Mouse (Mus musculus) myocyte (in vitro differentiated cells): ENCODE results near the gene Ccdc28a. TPM values are rescaled to one million over a fixed set of nuclear protein-coding genes. Genes with fewer than 3 reads are reported as not detected.
A peak's percentile ranks its signal among the peaks of the same experiment; 100 is the strongest.

Source experiments
- H3K27me3 ChIP-seq: one replicate; pipeline ENCODE4 v1.6.1; 2011; ENCODE audit not compliant: control insufficient read depth, insufficient read depth, insufficient read length
- H3K36me3 ChIP-seq: one replicate; pipeline ENCODE4 v1.6.1; 2011; ENCODE audit not compliant: control insufficient read depth, insufficient read depth
- H3K4me2 ChIP-seq: one replicate; pipeline ENCODE4 v1.6.1; 2011; ENCODE audit warnings: low read depth, control low read depth
- H3K4me3 ChIP-seq: one replicate; pipeline ENCODE4 v1.5.1; 2011; ENCODE audit warnings: mild to moderate bottlenecking, control low read depth, moderate library complexity
- H3K79me2 ChIP-seq: one replicate; pipeline ENCODE4 v1.6.1; 2011; ENCODE audit not compliant: control insufficient read depth, insufficient read depth
- H3ac ChIP-seq: one replicate; pipeline ENCODE4 v1.6.1; 2011; ENCODE audit not compliant: control insufficient read depth, insufficient read length
- CEBPB ChIP-seq: IDR thresholded peaks from 2 replicates; pipeline ENCODE4 v1.6.1; 2011; ENCODE audit warnings: mild to moderate bottlenecking, moderate library complexity; ENCODE audit not compliant: poor library complexity, insufficient read depth, severe bottlenecking
- E2F4 ChIP-seq: IDR thresholded peaks from one replicate; pipeline ENCODE4 v1.6.1; 2011; ENCODE audit warnings: mild to moderate bottlenecking, control low read depth, moderate library complexity; ENCODE audit not compliant: insufficient read depth
- MAX ChIP-seq: IDR thresholded peaks from one replicate; pipeline ENCODE4 v1.6.1; 2011; ENCODE audit warnings: low read depth, mild to moderate bottlenecking, control low read depth
- MYOD1 ChIP-seq, 3 experiments: IDR thresholded peaks; one replicate each; pipeline ENCODE4 v1.6.1; 2011; ENCODE audit warnings: control low read depth in 2 of 3, low read depth in 2 of 3, mild to moderate bottlenecking in 2 of 3, moderate library complexity in 1 of 3; ENCODE audit not compliant: insufficient read length in 2 of 3, control insufficient read depth in 1 of 3
- MYOG ChIP-seq, 3 experiments: IDR thresholded peaks; one replicate each; pipeline ENCODE4 v1.6.1; 2011; ENCODE audit warnings: control low read depth in 2 of 3, low read depth in 2 of 3, mild to moderate bottlenecking in 2 of 3; ENCODE audit not compliant: insufficient read length in 2 of 3, control insufficient read depth in 1 of 3, insufficient read depth in 1 of 3
- POLR2A ChIP-seq: IDR thresholded peaks from one replicate; pipeline ENCODE4 v1.6.1; 2011; ENCODE audit warnings: low read depth, mild to moderate bottlenecking, control low read depth, moderate library complexity; ENCODE audit not compliant: insufficient read length
- POLR2AphosphoS2 ChIP-seq: IDR thresholded peaks from one replicate; pipeline ENCODE4 v1.6.1; 2011; ENCODE audit warnings: low read depth, control low read depth; ENCODE audit not compliant: insufficient read length
- REST ChIP-seq: IDR thresholded peaks from one replicate; pipeline ENCODE4 v1.6.1; 2011; ENCODE audit warnings: mild to moderate bottlenecking, control low read depth, moderate library complexity; ENCODE audit not compliant: insufficient read depth, insufficient read length
- SRF ChIP-seq: IDR thresholded peaks from one replicate; pipeline ENCODE4 v1.6.1; 2011; ENCODE audit warnings: low read depth; ENCODE audit not compliant: control insufficient read depth, insufficient read length
- TCF12 ChIP-seq: IDR thresholded peaks from one replicate; pipeline ENCODE4 v1.6.1; 2011; ENCODE audit warnings: mild to moderate bottlenecking, control low read depth; ENCODE audit not compliant: poor library complexity, insufficient read depth, severe bottlenecking
- TCF3 ChIP-seq: IDR thresholded peaks from one replicate; pipeline ENCODE4 v1.6.1; 2011; ENCODE audit warnings: low read depth, control low read depth; ENCODE audit not compliant: insufficient read length
- USF1 ChIP-seq: IDR thresholded peaks from one replicate; pipeline ENCODE4 v1.6.1; 2011; ENCODE audit warnings: low read depth, mild to moderate bottlenecking, control low read depth, moderate library complexity
- polyA plus RNA-seq: library from polyadenylated mRNA; unstranded; fragments of >200 nt; fragmentation: generic; extraction: Trizol; gene quantifications from one replicate; pipeline ENCODE4 v1.2.1, GENCODE M21; 2012; ENCODE audit warnings: missing spikeins

Ccdc28a gene
- polyA plus RNA-seq, 1 experiment = 7.3 TPM

DNA sequence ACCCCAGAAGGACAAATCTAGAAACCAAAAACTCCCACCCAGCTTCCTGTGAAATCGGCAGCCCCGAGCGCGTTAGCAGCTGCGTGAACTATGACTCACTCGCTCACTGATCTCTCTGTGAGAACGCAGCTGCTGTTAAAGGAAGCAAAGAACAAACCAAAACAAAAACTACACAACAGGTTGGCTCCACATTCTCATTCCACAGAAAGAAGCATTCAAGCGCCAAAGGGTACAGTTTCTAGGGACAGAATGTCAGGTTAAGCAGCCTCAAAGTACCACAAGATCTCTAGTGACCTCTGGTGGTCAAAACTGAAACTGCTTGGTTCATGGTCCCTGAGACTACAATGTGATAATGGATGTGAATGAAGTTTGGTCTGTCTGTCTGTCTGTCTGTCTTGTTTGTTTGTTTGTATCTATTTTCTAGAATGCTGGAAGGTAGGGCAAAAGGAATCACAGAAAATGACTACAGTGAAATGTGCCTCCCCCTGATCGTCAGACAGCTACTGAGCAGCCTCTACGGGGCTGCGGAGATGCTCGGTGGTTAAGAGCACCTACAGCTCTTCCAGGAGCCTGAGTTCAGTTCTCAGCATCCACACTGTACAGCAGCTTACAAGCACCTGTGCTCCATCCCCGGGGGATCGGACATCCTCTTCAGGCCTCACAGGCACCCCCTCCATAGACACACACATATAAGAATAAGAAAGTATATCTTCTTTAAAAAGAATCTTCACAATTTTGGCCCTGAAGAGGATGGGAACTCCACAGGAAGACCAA, 37.4 kb downstream of the Ccdc28a start:
- Histone ChIP-seq H3K36me3 (no peaks in the 10 kb centered on the region), H3K27me3 (no peaks in the 10 kb centered on the region), H3ac (no peak overlapping the region), H3K79me2 (no peaks in the 10 kb centered on the region), H3K4me2 (peak overlapping the region; percentile 85), H3K4me3 (peak overlapping the region; percentile 7)
- TF ChIP-seq USF1 (no peak), E2F4 (no peak), TCF12 (no peak), MYOG (IDR thresholded peaks at IDR 0.05; ENCODE audit: control insufficient read depth in 1 of 3, insufficient read depth in 1 of 3, insufficient read length in 2 of 3, low read depth in 2 of 3) (peak in 2 of 3 experiments; percentile 36 to 64), MAX (no peak), CEBPB (no peak), REST (no peak), POLR2A (no peak), TCF3 (no peak), POLR2AphosphoS2 (no peak), SRF (no peak), MYOD1 (IDR thresholded peaks at IDR 0.05; ENCODE audit: control insufficient read depth in 1 of 3, insufficient read length in 2 of 3, low read depth in 2 of 3) (peak in 2 of 3 experiments; percentile 47 to 66)

DNA sequence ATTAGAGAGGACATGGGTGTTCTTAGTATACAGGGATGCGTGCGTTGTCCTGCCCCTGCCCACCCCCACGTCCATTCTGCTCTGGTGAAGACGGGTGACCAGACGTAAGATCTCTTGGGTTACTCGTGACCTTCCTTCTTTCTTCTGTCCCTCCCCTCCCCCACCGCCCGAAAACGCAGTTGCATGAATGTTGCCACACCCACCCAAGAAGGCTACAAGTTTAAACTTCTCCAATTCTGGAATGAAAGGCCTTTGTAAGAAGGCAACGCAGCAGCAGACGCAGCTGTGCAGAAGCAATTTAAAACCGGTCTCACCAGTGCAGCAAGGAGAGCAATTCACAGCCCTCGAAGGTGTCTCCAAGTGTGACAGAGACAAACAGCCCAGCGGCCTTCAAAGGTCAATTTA, 40.1 kb downstream of the Ccdc28a start:
- Histone ChIP-seq H3K4me2 (no peak overlapping the region), H3K27me3 (no peaks in the 10 kb centered on the region), H3ac (no peak overlapping the region), H3K79me2 (no peaks in the 10 kb centered on the region), H3K4me3 (no peak overlapping the region), H3K36me3 (no peaks in the 10 kb centered on the region)
- TF ChIP-seq MYOD1 (IDR thresholded peaks at IDR 0.05; ENCODE audit: control insufficient read depth in 1 of 3, insufficient read length in 2 of 3, low read depth in 2 of 3) (no peak), CEBPB (no peak), POLR2A (no peak), E2F4 (no peak), TCF12 (no peak), MYOG (IDR thresholded peaks at IDR 0.05; ENCODE audit: control insufficient read depth in 1 of 3, insufficient read depth in 1 of 3, insufficient read length in 2 of 3, low read depth in 2 of 3) (no peak), TCF3 (no peak), MAX (no peak), USF1 (no peak), POLR2AphosphoS2 (no peak), SRF (no peak)

DNA sequence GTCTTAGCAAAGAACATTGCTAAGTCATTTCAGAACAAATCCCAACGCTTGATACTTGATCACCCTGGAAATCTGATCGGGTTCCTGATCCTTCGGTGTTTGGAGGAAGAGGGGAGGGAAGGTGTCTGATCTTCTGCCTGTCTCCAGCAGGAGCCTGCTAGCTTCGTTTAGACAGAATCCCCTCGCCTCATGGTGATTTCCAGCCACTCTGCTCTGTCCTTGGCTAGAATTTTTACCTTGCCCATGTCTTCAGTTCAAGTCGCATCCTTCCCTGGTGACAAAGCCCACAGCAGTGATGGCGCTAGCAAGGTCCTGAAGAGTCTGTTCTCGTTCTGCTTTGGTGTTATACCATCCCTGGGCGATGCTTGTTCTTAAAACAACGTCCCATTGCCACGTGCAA, 40.6 kb downstream of the Ccdc28a start:
- Histone ChIP-seq H3K36me3 (no peaks in the 10 kb centered on the region), H3K4me3 (no peak overlapping the region), H3K4me2 (no peak overlapping the region), H3ac (no peak overlapping the region), H3K27me3 (no peaks in the 10 kb centered on the region), H3K79me2 (no peaks in the 10 kb centered on the region)
- TF ChIP-seq POLR2A (no peak), MYOG (IDR thresholded peaks at IDR 0.05; ENCODE audit: control insufficient read depth in 1 of 3, insufficient read depth in 1 of 3, insufficient read length in 2 of 3, low read depth in 2 of 3) (no peak), E2F4 (no peak), POLR2AphosphoS2 (no peak), TCF12 (no peak), USF1 (no peak), REST (no peak), CEBPB (no peak), MAX (no peak), TCF3 (no peak), MYOD1 (IDR thresholded peaks at IDR 0.05; ENCODE audit: control insufficient read depth in 1 of 3, insufficient read length in 2 of 3, low read depth in 2 of 3) (no peak), SRF (no peak)

DNA sequence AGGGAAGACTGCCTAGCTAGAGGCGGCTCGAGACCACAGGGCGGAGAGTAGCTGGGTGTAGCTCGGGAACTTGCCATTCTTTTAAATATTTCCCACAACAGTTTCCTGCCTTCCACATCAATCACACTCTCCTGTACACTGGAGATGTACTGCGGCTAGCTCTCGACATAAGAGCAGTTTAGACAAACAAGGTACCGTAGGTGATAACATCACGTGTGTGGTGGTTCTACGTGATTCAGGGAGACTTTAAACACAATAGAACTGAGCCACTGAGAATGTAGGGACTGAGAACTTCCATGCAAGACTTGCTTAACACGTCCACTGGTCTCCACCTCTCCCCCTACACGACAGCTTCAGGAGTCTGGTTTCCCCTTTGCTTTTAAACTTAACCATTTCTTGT, 41.6 kb downstream of the Ccdc28a start:
- Histone ChIP-seq H3K4me3 (no peak overlapping the region), H3K4me2 (no peak overlapping the region), H3ac (no peak overlapping the region), H3K79me2 (no peaks in the 10 kb centered on the region), H3K27me3 (no peaks in the 10 kb centered on the region), H3K36me3 (no peaks in the 10 kb centered on the region)
- TF ChIP-seq SRF (no peak), E2F4 (no peak), MYOG (IDR thresholded peaks at IDR 0.05; ENCODE audit: control insufficient read depth in 1 of 3, insufficient read depth in 1 of 3, insufficient read length in 2 of 3, low read depth in 2 of 3) (no peak), POLR2A (no peak), POLR2AphosphoS2 (no peak), CEBPB (no peak), MAX (no peak), TCF12 (no peak), USF1 (no peak), REST (no peak), TCF3 (no peak), MYOD1 (IDR thresholded peaks at IDR 0.05; ENCODE audit: control insufficient read depth in 1 of 3, insufficient read length in 2 of 3, low read depth in 2 of 3) (no peak)

DNA sequence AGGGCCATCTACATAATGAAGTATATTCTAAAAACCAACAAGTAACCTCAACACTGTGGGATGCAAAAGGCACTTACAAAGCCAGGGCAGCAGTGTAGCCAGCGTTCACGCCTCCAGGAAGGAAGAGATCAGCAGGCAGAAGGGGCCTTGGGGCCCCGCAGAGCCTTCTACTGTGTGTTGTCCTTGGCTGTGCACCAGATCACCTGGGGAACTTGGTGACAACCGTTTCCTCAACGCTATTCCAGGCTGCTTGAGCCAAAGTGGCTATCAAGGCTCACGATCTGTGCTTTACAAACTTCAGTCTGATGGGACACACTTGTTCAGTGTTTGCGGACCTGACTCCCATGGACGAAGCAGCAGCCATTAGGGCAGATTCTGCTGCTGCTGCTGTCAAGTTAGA, 43.1 kb downstream of the Ccdc28a start:
- no peak for TF ChIP-seq SRF
- no peak overlapping the region for H3K4me3 ChIP-seq
- H3K79me2 ChIP-seq = no peaks in the 10 kb centered on the region
- H3K27me3 ChIP-seq = no peaks in the 10 kb centered on the region
- no peak overlapping the region for H3K4me2 ChIP-seq
- no peaks in the 10 kb centered on the region for H3K36me3 ChIP-seq
- H3ac ChIP-seq = no peak overlapping the region
